Mouse (Mus musculus): ENCODE measurements around the gene Ppp1r17.

The Ppp1r17 gene

GRCm38 (mm10) chr6:56017291-56017994 is at the start of gene Ppp1r17:
Gene Ppp1r17 (plus strand): TSS chr6:56017497.
- no peak for DNase-seq (ENCODE audit: low spot score in 2 of 2)

DNA sequence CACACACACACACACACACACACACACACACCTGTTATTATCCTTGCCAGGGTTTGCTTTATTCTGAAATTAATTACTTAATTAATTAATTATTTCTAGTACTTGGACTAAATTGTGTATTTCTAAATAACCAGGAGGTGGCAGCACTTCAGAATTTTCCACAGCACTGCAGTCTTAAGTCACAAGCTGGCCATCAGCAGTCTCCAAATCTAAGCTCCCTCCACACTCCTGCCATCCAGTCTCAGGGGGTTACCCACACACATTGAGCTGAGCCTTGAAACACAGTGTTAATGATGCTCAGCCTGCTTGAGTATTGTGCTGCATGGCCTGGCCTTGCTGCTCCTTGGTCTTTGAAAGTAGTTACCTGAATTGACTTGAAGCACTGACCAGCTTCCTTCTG is 44.3 kb upstream of the Ppp1r17 start:
- peak; percentile 11 to 44 for DNase-seq (ENCODE audit: low spot score in 2 of 2)

DNA sequence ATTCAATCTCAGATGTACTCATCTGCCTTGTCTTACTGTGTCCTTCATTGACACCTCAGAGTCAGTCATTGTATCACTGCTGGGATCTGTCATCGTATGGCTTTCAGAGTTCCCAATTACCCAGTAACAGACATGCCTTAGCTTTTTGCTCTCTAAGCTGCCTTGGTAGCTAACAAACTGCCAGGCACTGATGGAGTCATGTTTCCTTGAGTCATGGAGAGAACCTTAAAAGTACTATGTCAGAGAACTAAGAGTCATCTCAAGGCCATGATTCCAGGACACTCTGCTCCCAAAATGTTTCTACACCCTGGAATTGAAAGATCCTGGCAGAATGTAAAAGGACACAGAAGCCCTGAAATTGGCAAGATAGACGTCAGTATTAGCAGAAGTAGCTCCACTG is 37.5 kb upstream of the Ppp1r17 start:
- no peak for DNase-seq (ENCODE audit: low spot score in 2 of 2)

DNA sequence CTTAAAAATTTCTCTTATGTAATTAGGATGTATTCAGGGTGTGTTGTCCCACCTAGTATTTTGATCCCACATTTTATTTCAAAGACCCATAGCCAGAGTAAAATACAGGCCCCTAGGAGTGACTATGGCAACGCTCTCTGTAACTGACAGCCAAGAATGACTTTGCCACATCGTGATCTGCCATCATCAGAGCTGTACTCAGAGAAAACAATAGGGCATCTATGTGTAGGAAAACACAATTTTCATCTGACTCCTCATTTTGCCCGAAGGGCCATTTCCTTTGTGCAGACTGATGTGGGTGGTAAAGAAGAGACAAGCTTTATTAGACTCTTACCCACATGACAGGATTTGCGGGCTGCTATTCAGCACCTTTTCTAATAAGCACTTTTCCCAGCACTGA is 8.6 kb upstream of the Ppp1r17 start:
- no peak for DNase-seq (ENCODE audit: low spot score in 2 of 2)

- peak; percentile 5 to 23 for DNase-seq (ENCODE audit: low spot score in 2 of 2)
These were observed 4.9 kb upstream of the Ppp1r17 start for GRCm38 (mm10) chr6:56012384-56012783.

DNA sequence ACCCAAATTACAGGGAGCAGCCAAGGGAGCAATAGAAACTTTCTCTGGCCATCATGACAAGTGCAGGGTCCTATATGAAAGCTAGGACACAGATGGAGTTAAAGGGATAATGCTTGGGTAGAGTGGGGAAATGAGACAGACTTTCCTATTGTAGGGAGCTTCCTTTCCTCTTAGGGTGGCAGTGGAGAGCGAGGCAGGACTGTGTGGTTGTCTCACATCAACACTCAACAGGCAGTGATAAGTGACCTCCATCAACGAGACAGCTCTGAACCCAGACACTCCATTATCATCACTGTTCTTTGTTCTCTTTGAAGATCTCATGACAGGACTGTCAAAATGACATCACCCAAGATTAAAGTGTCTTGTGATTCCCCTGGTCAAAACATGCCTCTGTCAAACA is 2.3 kb downstream of the Ppp1r17 start:
- no peak for DNase-seq (ENCODE audit: low spot score in 2 of 2)

- DNase-seq (ENCODE audit: low spot score in 2 of 2): no peak
These were observed 8.2 kb downstream of the Ppp1r17 start for GRCm38 (mm10) chr6:56025533-56025932.

- DNase-seq (ENCODE audit: low spot score in 2 of 2): no peak
These were observed 10.0 kb downstream of the Ppp1r17 start for GRCm38 (mm10) chr6:56027318-56027717.

GRCm38 (mm10) chr6:56027966-56028365 is 10.7 kb downstream of the Ppp1r17 start:
- peak in 1 of 2 experiments; percentile 50 for DNase-seq (ENCODE audit: low spot score in 2 of 2)

- DNase-seq (ENCODE audit: low spot score in 2 of 2): no peak
These were observed 12.7 kb downstream of the Ppp1r17 start for GRCm38 (mm10) chr6:56029986-56030385.

GRCm38 (mm10) chr6:56032231-56032630 is 14.9 kb downstream of the Ppp1r17 start:
- no peak for DNase-seq (ENCODE audit: low spot score in 2 of 2)

- DNase-seq (ENCODE audit: low spot score in 2 of 2): no peak
These were observed 17.8 kb downstream of the Ppp1r17 start for GRCm38 (mm10) chr6:56035054-56035453.

DNA sequence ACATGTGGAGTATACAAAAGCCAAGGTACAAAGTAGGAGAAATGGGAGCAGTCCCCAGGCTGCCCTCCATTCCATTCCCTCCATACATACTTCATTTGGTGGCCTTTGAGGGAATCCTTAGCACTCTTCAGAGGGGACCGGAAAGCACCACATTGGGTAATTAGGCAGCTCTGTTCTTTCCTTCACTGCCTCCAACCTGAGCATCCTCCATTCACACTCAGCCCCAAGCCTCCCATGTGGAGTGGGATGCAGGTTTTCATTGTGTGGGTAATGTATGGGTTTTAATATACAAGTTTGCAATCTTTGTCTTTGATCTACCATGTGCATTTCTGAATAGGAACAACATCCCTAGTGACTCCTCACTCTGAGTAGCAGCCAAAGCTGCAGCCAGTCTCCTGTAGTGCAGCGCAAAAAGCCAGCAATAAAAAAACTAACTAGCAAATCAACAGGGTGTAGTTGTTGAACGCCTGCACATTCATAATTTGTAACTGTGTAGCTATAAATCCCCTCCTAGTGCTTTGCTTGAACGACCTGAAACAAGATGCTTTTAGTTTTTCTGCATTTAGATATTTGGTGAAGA is 22.3 kb downstream of the Ppp1r17 start:
- no peak for DNase-seq (ENCODE audit: low spot score in 2 of 2)

- DNase-seq (ENCODE audit: low spot score in 2 of 2): no peak
These were observed 27.0 kb downstream of the Ppp1r17 start for GRCm38 (mm10) chr6:56044270-56044669.

DNA sequence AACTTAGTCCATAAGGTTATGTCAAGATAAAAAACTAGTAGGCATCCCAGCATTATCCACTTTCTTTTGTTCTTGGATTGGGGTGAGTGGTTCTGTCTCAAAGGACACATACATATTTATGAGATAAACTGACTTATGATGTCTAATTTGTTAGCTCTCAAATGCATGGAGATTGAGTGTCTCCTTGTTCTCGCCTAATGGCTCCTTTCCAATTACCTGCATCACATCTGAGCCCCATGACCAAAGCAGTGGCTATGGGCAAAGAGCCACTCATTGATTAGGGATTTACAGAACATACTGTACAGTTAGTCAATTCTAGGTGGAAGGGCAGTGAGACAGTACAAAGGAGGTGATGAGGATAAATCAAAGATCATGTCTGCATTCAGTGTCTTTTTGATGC is 27.4 kb downstream of the Ppp1r17 start:
- no peak for DNase-seq (ENCODE audit: low spot score in 2 of 2)

DNA sequence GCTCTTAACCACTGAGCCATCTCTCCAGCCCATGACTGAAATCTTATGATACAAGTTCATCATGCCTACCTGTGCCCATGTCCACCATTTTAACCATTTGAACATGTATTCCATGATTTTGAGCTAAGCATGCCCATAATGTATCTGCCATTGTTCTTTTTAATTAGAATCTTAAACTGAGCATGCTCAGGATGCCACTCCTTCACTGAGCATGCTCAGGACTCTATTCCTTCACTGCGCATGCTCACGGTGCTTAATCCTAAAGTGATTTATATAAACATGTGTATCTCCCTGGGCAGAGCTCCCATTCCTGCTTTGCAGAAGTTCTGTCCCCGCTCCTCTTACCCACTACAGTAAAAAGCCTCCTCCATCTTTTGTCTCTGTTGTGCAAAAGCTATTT is 31.3 kb downstream of the Ppp1r17 start:
- peak in 1 of 2 experiments; percentile 10 for DNase-seq (ENCODE audit: low spot score in 2 of 2)

DNA sequence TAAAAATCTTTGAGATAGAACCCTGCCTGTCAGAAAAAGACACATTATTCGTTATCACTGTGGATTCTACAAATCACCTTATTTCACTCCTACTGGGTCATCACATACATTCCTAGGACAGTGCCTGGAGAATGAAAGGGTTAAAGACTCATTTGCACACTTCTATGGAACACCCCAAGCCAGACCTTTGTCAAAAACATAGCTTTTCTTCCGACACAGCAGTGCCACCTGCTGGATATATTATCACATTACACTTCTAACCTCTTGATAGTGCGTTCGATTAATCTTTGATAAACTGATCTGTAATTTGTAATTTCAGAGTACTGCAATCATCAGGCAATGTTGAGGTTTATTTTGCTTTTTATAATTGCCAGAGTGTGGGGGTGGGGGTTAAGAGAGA is 31.8 kb downstream of the Ppp1r17 start:
- peak in 1 of 2 experiments; percentile 53 for DNase-seq (ENCODE audit: low spot score in 2 of 2)

DNA sequence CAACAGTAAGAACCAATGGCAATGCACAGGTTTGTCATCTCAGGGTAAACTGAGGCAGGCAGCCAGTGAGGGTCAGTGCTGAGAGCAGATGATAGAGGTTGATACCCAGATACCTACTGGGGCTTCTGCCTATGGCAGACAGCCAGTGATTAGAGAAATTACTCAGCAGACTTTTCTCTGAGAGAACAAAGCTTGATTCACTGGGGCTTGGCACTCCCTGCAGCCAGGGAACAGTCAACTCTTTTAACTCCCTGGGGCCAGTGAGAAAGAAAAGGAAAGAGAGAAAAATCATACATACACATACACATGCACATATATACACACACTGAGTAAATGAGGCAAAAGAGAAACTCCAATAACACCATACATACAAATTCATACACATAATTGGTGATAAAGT is 46.4 kb downstream of the Ppp1r17 start:
- DNase-seq (ENCODE audit: low spot score in 2 of 2): no peak

DNA sequence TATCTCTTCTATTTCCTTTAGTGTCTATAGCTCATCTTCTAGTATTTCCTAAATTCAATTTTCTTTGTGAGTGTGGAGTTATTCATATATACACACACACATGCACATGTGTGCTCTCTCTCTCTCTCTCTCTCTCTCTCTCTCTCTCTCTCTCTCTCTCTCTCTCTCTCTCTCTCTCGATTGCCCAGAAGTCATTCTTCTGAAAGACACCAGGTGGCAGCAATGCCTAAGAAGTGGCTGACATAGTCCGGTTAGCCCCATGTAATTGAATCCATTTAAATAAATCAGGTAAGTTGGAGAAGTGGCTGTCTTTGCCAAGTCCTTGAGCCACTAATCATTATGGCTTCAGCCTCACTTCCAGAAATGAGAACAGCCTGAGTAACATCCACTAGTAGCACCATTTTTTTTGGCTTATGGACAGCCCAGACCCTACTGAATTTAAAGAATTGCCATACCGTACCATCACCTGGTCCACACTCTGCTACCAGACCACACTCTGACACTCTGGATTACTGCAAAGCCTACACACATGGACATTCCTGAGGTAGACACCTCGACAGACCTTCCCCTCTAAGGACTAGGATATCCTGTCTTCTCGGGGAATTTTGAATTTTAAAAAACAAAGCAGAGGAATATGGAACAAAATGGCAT is 49.5 kb downstream of the Ppp1r17 start:
- DNase-seq (ENCODE audit: low spot score in 2 of 2): peak; percentile 25 to 47

GRCm38 (mm10) chr6:56068516-56068915 is 51.2 kb downstream of the Ppp1r17 start:
- DNase-seq (ENCODE audit: low spot score in 2 of 2): no peak

GRCm38 (mm10) chr6:56076378-56076805 is 59.1 kb downstream of the Ppp1r17 start:
- DNase-seq (ENCODE audit: low spot score in 2 of 2): no peak

All from frontal cortex, postnatal 36 days (tissue).